Mouse (Mus musculus) layer of hippocampus, adult 8-10 months (tissue): ENCODE results near the gene Bbc3. TPM values are rescaled to one million over a fixed set of nuclear protein-coding genes. Genes with fewer than 3 reads are reported as not detected.
A peak's percentile ranks its signal among the peaks of the same experiment; 100 is the strongest.
"Not testable (repeated sequence)": the region's sequence is repeated elsewhere in the genome, so short reads cannot be mapped to it uniquely, and the experiment has no call there.

Experiments
- DNase-seq, 2 experiments: peaks; one replicate each; pipeline ENCODE4 v3.0.0; 2022; ENCODE audit warnings: low spot score in 2 of 2
- total RNA-seq, 4 experiments: library from RNA; stranded (reverse); gene quantifications; 2 replicates each; pipeline ENCODE4 v1.2.4; 2022

Bbc3 gene
- total RNA-seq, 4 experiments from 2014 or later, result 8.9 to 14.4 (median 10.9) TPM

DNA sequence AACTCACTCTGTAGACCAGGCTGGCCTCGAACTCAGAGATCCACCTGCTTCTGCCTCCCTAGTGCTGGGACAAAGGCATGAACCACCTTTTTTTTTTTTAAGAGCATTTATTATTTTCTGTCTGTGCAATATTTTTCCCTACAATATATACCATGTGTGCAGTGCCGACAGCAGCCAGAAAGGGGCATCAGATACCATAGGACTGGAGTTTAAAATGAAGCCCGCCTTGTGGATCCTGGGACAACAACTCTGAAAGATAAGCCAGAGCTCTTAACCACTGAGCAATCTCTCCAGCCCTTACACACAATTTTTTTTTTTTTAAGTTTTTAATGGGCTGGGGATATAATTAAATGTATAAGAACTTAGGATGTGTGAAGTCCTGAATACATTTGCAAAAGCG lies 13.8 kb upstream of the Bbc3 start:
- DNase-seq, result no peak

DNA sequence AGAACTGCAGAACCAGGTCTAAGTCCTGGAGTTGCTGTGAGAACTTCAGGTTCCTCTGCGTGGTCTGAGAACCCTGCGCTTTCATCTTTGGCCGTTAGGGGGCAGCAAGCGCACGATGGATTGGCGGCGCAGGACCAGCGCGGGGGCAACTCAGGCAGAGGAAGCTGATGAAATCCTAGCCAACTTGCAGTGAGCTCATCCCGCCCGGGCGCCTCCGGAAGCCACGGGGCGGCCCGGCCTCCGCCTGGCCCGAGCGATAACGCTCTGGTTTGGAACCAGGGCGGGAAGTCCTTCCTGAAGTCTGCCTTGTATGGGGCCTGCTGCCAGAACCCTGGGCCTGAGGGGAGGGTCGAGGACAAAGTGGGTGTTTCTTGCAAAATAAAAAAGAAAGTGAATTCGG lies 13.4 kb upstream of the Bbc3 start:
- DNase-seq, result peak; percentile 84 to 95

- peak; percentile 70 to 79 for DNase-seq
Observed at GRCm38 (mm10) chr7:16295321-16295900, 12.8 kb upstream of the Bbc3 start.

GRCm38 (mm10) chr7:16296146-16296545 lies 12.0 kb upstream of the Bbc3 start:
- DNase-seq, result no peak

DNA sequence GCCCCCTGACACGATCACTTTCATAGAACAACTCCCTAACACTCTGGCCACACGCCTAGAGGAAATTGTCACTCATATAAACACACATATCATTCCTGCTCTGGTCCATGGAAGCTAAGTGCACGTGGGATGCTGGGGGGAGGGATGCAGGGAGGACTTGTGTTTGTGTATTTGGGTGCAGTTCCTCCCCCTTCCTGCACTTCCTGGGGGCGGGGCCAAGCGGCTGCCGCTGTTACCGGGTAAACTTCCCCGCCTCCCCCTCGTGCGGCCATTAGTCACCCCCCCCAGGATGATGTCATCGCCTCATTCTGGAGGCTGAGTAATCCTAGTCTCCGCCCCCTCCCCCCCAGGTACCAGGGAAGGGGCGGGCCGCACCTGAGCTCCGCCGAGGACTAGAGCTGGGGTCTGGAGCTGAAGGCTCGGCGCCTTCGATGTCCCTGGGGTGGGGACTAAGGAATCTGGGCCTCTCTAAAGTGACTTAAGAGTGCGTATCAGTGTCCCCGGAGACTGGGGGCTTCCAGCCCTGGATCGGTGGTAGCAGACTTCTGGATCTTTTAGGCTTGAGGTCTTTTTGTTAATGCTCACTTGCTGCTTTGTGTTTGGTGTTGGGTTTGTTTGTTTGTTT lies 11.3 kb upstream of the Bbc3 start:
- peak; percentile 69 to 76 for DNase-seq

DNA sequence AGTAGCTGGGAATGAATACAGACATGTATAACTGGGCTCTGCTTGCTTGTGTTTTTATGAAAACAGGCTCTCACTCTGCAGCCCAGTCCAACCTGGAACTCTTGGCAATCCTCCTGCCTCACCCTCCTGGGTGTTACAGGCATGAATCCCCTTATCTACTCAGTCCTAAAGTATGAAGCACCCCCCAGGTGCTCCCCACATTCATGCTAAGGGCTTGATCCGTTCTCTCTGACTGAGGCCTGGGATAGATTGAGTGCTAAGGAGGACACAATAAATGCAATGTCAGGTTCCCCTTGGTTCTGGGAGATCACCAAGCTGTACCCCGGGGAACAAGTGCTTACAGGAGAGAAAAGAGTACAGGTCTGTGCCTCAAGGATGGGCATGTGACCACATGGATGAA lies 10.6 kb upstream of the Bbc3 start:
- no peak for DNase-seq

- DNase-seq, result no peak
Observed at GRCm38 (mm10) chr7:16298927-16299326, 9.3 kb upstream of the Bbc3 start.

DNA sequence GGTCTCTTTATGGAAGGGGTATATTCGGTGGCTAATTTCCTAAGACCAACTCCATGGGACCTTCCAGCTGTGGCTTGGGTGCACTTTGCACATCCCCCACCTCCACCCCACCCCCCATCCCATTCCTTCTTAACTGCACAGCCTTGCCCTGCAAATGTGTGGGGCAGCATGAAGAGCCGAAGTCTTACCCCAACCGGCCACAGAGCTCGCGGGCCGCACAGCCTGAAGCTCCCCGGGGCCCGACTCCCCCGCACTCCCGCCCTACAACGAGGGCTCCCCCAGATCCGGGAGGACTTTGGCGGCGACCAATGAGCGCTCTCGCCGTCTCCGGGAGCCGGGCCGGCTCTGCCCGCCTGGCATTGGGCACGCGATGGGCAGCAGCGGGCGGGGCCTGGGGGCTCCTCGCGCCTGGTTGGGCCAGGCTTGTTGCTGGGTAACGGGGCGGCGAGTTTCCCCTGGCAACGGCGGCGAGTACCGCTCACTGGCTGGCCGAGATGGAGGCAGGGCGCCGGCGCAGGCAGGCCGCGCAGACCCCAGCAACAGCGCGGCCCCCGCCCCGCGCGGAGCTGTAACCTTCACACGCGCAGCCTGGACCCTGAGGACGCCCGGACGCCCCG lies 8.7 kb upstream of the Bbc3 start:
- peak; percentile 95 for DNase-seq

- not testable (repeated sequence) for DNase-seq
Observed at GRCm38 (mm10) chr7:16307141-16307540, 1.1 kb upstream of the Bbc3 start.

DNA sequence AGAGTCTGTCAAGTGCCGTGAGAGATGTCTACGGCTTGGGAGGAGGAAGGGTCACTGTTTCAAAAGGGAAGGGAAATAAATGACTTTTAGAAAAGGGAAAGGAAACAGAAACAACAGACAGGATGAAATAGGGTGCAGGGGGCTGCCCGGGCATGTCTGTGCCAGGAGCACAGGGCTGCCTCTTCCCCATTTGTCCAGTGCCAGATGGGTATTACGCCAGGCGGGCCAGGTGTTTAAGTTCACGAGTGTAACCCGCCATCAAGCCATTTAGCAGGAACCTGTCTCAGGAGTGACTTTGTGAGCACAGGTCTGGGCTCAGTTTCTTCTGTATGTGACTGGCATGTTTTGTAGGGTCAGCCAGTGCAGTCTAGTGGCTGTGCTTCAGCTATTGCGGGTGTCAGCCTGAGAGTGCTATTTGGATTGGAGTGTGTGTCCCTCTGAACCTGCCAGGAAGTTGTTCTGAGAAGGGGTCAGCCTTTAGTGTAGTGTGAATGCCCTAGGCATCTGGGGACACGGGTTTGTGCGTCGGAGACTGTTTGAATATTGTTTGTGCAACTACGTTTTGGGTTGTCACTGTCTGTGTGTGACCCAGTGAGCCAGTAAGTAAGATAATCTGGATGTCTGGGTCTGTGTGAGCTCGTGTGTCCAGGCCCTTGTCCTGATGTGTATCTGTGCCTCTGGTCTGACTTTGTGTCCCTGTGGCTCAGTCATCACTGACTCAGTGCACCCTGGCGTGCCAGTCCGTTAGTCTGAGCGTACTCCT lies 543 bp downstream of the Bbc3 start:
- DNase-seq, result no peak

DNA sequence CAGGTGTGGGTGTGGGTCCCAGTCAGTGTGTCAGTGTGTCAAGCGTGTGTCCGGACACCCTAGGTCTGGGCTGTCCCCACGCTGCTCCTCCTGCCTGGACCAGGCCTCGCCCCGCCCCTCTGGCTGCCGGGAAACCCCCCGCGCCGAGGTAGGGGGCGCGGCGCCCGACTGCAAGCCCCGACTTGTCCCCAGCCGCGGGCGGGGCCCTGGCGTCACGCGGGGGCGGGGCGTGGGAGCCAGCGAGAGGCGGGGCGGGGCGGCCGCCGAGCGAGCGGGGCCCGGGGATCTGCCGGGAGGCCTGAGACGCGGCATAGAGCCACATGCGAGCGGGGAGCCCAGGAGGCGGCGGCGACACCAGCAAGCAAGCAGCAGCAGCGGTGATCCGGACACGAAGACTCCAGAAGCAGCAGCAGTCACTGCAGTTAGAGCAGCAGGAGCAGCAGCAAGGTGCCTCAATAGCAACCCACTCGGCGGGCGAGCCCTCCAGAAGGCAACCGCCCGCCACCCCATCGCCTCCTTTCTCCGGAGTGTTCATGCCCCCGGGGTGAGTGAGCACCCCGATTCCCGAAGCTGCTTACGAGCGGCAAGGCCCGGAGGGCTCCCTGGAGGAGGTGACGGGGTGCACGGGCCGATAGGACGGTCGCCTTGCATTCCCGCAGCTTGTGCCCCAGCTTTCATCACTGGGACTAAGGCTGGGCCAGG lies 1.3 kb downstream of the Bbc3 start:
- peak; percentile 63 to 75 for DNase-seq

- DNase-seq, result peak; percentile 48 to 75
Observed at GRCm38 (mm10) chr7:16310020-16310520, 1.9 kb downstream of the Bbc3 start.

DNA sequence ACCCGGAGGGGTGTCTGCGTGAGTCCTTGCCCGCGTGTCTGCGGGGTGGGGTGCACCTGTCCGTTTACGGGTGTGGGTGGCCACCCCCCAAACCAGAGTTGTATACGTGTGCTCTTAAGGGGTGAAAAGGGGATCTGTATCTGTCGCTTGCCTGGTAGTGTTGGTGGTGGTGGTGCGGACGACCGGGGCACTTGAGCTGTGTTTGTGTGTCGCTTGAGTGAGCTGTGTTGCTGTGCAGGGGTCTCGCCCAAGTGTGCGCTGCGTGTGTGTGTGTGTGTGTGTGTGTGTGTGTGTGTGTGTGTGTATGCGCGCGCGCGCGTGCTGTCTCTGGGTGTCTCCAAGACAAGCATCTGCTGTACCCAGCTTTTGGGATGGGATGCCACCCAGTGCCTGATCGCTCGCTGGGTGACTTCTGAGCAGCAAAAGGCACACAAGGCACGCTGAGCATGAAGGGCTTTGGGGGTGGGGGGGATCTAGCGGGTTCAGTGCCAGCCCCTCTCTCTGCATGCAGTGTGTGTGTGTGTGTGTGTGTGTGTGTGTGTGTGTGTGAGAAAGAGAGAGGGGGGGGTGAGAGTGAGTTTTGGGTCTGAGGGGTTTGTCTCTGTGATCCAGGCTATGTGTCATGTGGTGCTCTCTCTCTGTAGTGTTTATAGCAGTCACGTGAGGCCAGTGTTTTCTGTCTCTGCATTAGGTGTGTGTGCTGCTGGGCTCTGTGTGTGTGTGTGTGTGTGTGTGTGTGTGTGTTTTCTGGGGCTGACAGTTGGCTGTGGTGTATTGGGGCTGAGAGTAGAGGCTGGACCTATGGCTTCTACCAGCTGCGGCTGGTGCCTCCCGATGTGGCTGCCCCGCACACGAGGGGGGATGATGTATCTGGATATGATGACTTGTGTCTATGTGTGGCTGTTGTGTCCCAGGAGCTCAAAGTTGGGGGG lies 2.6 kb downstream of the Bbc3 start:
- peak; percentile 56 to 64 for DNase-seq

GRCm38 (mm10) chr7:16311453-16312004 lies 3.3 kb downstream of the Bbc3 start:
- peak in 1 of 2 experiments; percentile 33 for DNase-seq

DNA sequence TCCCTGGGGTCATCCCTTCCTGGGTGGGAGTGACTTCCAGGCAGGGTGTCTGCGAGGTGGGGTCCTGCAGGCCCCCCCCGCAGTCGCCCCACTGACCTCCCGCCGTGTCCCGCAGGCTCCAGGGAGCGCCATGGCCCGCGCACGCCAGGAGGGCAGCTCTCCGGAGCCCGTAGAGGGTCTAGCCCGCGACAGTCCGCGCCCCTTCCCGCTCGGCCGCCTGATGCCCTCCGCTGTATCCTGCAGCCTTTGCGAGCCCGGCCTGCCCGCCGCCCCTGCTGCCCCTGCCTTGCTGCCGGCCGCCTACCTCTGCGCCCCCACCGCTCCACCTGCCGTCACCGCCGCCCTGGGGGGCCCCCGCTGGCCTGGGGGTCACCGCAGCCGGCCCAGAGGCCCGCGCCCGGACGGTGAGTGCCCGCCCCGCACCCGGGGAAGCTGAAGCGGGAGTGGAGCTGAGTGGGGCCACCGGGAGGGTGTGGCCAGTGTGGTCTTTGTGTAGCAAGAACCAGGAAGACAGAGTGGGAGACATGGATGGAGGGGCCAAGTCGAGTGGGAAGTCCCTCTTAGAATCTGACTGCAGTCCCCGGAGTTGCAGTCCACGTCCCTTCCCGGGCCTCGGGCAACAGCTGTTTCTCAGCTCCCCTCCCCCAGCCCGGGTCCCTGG lies 3.9 kb downstream of the Bbc3 start:
- no peak for DNase-seq

DNA sequence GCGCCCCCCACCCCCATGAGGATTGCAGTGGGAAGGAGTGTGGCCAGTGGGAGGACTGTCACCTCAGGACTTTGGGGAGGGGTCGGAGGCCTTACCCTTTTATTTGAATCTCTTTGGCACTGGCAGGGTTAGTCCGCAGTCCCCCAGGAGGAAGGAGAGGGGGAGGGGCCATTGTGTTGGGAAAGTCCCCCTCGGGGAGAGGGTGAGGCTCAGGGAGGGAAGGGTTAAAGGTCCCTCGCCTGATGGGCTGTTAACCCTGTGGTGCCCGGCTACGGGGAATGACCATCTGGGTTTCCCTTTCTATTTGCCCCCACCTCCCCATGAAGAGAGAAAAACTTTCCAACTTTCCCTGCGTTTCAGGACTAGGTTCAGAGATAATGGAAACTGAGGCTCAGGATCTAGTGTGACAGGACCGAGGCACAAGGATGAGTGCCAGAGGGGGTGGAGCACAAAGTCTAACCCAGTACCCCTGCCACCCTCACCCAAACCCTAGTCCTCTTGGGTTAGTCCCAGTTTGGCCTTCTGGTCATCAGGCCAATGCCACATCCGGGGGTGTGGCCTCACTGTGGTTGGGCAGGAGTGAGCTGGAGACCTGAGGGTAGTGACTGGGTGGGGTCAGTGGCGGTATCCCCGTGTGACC lies 4.6 kb downstream of the Bbc3 start:
- DNase-seq, result no peak

DNA sequence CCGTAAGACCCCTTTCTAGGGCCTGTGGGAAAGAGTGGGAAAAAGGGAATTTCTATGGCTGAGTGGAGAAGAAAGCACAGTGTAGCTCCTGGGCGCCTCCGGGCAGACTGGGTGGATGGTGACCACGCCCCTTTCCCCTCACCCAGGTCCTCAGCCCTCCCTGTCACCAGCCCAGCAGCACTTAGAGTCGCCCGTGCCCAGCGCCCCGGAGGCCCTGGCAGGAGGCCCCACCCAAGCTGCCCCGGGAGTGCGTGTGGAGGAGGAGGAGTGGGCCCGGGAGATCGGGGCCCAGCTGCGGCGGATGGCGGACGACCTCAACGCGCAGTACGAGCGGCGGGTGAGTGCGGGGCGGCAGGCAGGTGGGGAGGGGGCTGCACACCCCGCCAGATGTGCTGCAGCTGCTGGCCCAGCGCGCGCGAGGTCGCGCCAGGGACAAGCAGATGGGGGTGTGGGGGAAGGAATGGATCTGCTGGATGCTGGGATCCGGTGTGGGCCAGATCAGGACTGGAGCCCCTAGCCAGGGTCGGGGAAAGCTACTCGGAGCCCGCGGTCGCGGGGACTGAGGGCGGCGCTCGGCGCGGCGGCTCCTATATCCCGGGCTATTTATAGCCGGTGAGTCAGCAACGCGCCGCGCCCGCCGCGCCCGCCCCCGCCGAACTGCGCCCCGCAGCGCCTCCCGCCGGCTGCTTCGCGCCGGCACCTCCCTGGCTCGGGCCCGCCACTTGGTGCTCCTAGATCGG lies 5.5 kb downstream of the Bbc3 start:
- DNase-seq, result peak; percentile 59 to 69

DNA sequence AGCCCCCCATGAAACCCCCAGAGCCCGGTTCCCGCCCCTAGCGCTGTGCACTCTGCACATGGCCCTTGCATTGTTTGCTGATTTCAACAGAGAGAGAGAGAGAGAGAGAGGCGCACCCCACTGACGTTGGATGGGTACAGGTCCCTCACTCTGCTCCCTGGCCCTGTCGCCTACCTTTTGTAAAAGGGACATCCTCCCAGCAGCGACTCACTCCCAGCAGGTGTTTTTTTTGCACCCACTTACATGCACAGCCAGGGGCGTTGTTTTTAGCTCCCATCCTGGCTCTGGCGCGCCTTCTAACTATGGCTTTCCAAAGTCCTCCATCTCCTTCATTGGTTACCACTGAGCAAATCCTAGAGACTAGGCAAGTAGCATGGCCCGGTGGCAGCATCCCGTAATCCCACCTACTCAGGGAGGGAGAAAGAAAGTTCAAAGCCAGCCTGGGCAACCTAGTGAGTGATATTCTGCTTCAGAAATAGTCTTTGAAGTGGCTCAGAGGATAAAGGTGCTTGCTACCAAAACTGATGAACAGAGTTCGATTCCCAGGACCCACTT lies 6.1 kb downstream of the Bbc3 start:
- DNase-seq, result no peak
